Mouse (Mus musculus) stomach, postnatal 0 days (tissue): Measurements from ENCODE around the gene Zfp113. TPM values are rescaled to one million over a fixed set of nuclear protein-coding genes. Genes with fewer than 3 reads are reported as not detected.

Experiments used
- ATAC-seq: fragments of 200-750 bp; cut with Nextera tagmentation; 2 replicates; pipeline ENCODE4 v1.8.0; 2017; ENCODE audit not compliant: low FRiP score, low TSS enrichment
- DNase-seq: peaks from one replicate; pipeline ENCODE4 v3.0.0-alpha.2; 2016; ENCODE audit warnings: low spot score
- H3K27ac ChIP-seq: fragments of 300-500 bp; sonication (generic); replicated peaks from 2 replicates; pipeline ENCODE4 v1.5.1; 2014; ENCODE audit warnings: mild to moderate bottlenecking, control low read depth
- H3K27me3 ChIP-seq: fragments of 300-500 bp; sonication (generic); 2 replicates; pipeline ENCODE4 v1.6.1; 2014; ENCODE audit warnings: low read length; ENCODE audit not compliant: control insufficient read depth, insufficient read depth
- H3K36me3 ChIP-seq: fragments of 300-500 bp; sonication (generic); 2 replicates; pipeline ENCODE4 v1.6.1; 2014; ENCODE audit warnings: low read length, mixed read lengths; ENCODE audit not compliant: control insufficient read depth, insufficient read depth
- H3K4me1 ChIP-seq: fragments of 300-500 bp; sonication (generic); replicated peaks from 2 replicates; pipeline ENCODE4 v1.6.1; 2014; ENCODE audit warnings: antibody characterized with exemption; ENCODE audit not compliant: control insufficient read depth, insufficient read depth
- H3K4me2 ChIP-seq: fragments of 300-500 bp; sonication (generic); replicated peaks from 2 replicates; pipeline ENCODE4 v1.6.1; 2014; ENCODE audit warnings: low read depth, mild to moderate bottlenecking, control low read depth, moderate library complexity
- H3K4me3 ChIP-seq: fragments of 300-500 bp; sonication (generic); 2 replicates; pipeline ENCODE4 v1.5.1; 2014; ENCODE audit warnings: low read depth, low read length, control low read depth
- H3K9ac ChIP-seq: fragments of 300-500 bp; sonication (generic); 2 replicates; pipeline ENCODE4 v1.6.1; 2014; ENCODE audit warnings: mild to moderate bottlenecking, low read length, control low read depth, mixed read lengths
- H3K9me3 ChIP-seq: fragments of 300-500 bp; sonication (generic); 2 replicates; pipeline ENCODE4 v1.6.1; 2016; ENCODE audit warnings: low read length; ENCODE audit not compliant: control insufficient read depth
- CTCF ChIP-seq: IDR thresholded peaks from 2 replicates; pipeline ENCODE4 v1.5.1; 2016; ENCODE audit warnings: antibody characterized with exemption, low read depth, mild to moderate bottlenecking, moderate library complexity
- EP300 ChIP-seq: optimal IDR thresholded peaks from 2 replicates; pipeline ENCODE3; 2016; ENCODE audit warnings: antibody characterized with exemption
- WGBS: fragments of 180-500 bp; shearing (Covaris S2); extraction: QIAGEN DNeasy Blood & Tissue Kit; methylation state at CpG from one replicate; pipeline ENCODE4 v1.1.7; 2014; 5-methylcytosine and 5-hydroxymethylcytosine counted together
- polyA plus RNA-seq: library from polyadenylated mRNA; unstranded; fragments of >200 nt; fragmentation: Nextera tagmentation; extraction: Ambion mirVana; gene quantifications from 2 replicates; pipeline ENCODE4 v1.2.1, GENCODE M21; 2015

The Zfp113 gene
- polyA plus RNA-seq, 1 experiment from 2014 or later = 8.0 TPM

GRCm38 (mm10) chr5:138170936-138171561 lies 15.5 kb upstream of the Zfp113 start:
- H3K4me1 ChIP-seq = no peaks in the 10 kb centered on the region
- peaks cover 18% of the 10 kb centered on the region for H3K36me3 ChIP-seq
- peak overlapping the region; percentile 68 for H3K9ac ChIP-seq
- WGBS = under 1% methylated on average over 47 of the region's 47 CpGs
- peak overlapping the region; percentile 91 for H3K27ac ChIP-seq
- ATAC-seq (peak; percentile 92), DNase-seq (peak; percentile 98)
- TF ChIP-seq CTCF = peak; percentile 44; the same call in 1 of the 2 replicates
- TF ChIP-seq EP300 = peak; percentile 94
- H3K4me2 ChIP-seq = peak overlapping the region; percentile 97
- H3K27me3 ChIP-seq = no peaks in the 10 kb centered on the region
- H3K4me3 ChIP-seq = peak overlapping the region; percentile 65
- no peaks in the 10 kb centered on the region for H3K9me3 ChIP-seq

- no peak overlapping the region for H3K9ac ChIP-seq
- DNase-seq (no peak), ATAC-seq (no peak)
- no peaks in the 10 kb centered on the region for H3K9me3 ChIP-seq
- H3K4me1 ChIP-seq = 0 out of 2 replicates have a peak, but pooled peaks cover 3% of the 10 kb centered on the region
- no peak overlapping the region for H3K27ac ChIP-seq
- no peak overlapping the region for H3K4me2 ChIP-seq
- H3K36me3 ChIP-seq = peaks cover 36% of the 10 kb centered on the region
- no peaks in the 10 kb centered on the region for H3K27me3 ChIP-seq
- no peak overlapping the region for H3K4me3 ChIP-seq
- WGBS = 78% methylated on average over 8 of the region's 8 CpGs
- TF ChIP-seq EP300 = no peak
- TF ChIP-seq CTCF = no peak
These were observed 10.1 kb upstream of the Zfp113 start for GRCm38 (mm10) chr5:138165594-138165993.

DNA sequence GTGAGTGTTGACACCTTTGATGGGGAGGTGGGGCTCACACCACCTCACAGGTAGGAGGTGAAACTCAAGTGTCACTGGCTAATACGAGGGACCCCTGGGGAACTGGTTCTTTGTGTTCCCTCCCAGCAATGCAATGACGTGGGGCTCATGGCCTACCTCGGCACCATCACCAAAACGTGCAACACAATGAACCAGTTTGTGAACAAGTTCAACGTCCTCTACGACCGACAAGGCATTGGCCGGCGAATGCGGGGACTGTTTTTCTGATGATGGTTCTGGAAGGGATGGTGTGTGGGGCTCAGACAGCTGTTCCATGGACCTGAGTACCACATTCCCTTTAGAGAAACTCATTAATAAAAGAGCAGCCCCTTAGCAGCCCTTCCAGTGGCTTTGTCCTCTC lies 8.1 kb upstream of the Zfp113 start:
- DNase-seq (no peak), ATAC-seq (no peak)
- H3K27me3 ChIP-seq = no peaks in the 10 kb centered on the region
- 0 out of 2 replicates have a peak, but pooled peaks cover 3% of the 10 kb centered on the region for H3K4me1 ChIP-seq
- TF ChIP-seq CTCF (no peak), EP300 (no peak)
- no peak overlapping the region for H3K4me3 ChIP-seq
- no peaks in the 10 kb centered on the region for H3K9me3 ChIP-seq
- 68% methylated on average over 10 of the region's 10 CpGs for WGBS
- H3K36me3 ChIP-seq = peaks cover 36% of the 10 kb centered on the region
- no peak overlapping the region for H3K27ac ChIP-seq
- H3K9ac ChIP-seq = no peak overlapping the region
- no peak overlapping the region for H3K4me2 ChIP-seq

DNA sequence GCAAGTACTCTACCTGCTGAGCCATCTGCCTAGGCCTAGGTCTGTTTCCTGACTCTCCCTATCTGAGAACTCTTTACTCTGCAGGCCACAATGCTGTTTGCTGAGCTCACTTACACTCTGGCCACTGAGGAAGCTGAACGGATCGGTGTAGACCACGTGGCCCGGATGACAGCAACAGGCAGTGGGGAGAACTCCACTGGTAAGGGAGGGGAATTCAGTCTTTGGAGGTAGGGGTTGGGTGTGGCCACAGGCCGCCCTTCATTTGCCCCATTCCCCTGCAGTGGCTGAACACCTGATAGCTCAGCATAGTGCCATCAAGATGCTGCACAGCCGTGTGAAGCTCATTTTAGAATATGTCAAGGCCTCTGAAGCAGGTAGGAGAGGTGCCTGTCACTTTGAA lies 7.5 kb upstream of the Zfp113 start:
- DNase-seq = no peak
- no peak for ATAC-seq
- Histone ChIP-seq H3K27ac (no peak overlapping the region), H3K36me3 (peaks cover 32% of the 10 kb centered on the region), H3K9ac (no peak overlapping the region), H3K27me3 (no peaks in the 10 kb centered on the region), H3K9me3 (no peaks in the 10 kb centered on the region), H3K4me3 (no peak overlapping the region), H3K4me1 (0 out of 2 replicates have a peak, but pooled peaks cover 3% of the 10 kb centered on the region), H3K4me2 (no peak overlapping the region)
- no peak for TF ChIP-seq CTCF
- TF ChIP-seq EP300 = no peak
- WGBS = 47% methylated on average over 6 of the region's 6 CpGs

- peak within 1 kb of the TSS; percentile 30 for H3K27ac ChIP-seq
- TF ChIP-seq EP300 = no peak
- TF ChIP-seq CTCF = peak; percentile 29
- peak within 1 kb of the TSS; percentile 57 for H3K9ac ChIP-seq
These were observed 5.5 kb upstream of the Zfp113 start, which contains the start of gene Cops6 for GRCm38 (mm10) chr5:138160842-138161665. Cops6 (plus strand) TSS chr5:138161071.

More at GRCm38 (mm10) chr5:138160842-138161665, 5.5 kb upstream of the Zfp113 start, which contains the start of gene Cops6:
- Histone ChIP-seq H3K9me3 (no peaks in the 10 kb centered on the region), H3K4me3 (peak within 1 kb of the TSS; percentile 49), H3K4me1 (0 out of 2 replicates have a peak, but pooled peaks cover 3% of the 10 kb centered on the region), H3K4me2 (peak within 1 kb of the TSS; percentile 67), H3K36me3 (peaks cover 21% of the 10 kb centered on the region), H3K27me3 (no peaks in the 10 kb centered on the region)
- peak; percentile 96 for DNase-seq
- whole genome bisulfite sequencing = under 1% methylated on average over 40 of the region's 42 CpGs
- ATAC-seq = peak; percentile 96
